Mouse (Mus musculus) spleen, postnatal 36 days (tissue): ENCODE measurements at regions not wholly inside any gene's neighbourhood (a gene's known extent, or its start where the extent isn't known, plus 50 kb on each side); places are given as distances from the start of the nearest gene placed in this dataset.

Experiments
- DNase-seq, 2 experiments: peaks; one replicate each; pipeline ENCODE4 v3.0.0; 2022; ENCODE audit warnings: low spot score in 2 of 2, mixed read lengths in 1 of 2

- DNase-seq = no peak
Observed at GRCm38 (mm10) chr17:73048164-73048563, 59.6 kb upstream of the Lclat1 start.

- no peak for DNase-seq
Observed at GRCm38 (mm10) chr17:73052956-73053355, 54.8 kb upstream of the Lclat1 start.

GRCm38 (mm10) chr17:73053479-73054215 is 54.1 kb upstream of the Lclat1 start:
- peak; percentile 32 to 34 for DNase-seq

GRCm38 (mm10) chr17:73054226-73054625 is 53.6 kb upstream of the Lclat1 start:
- DNase-seq = no peak

- peak; percentile 41 to 46 for DNase-seq
Observed at GRCm38 (mm10) chr17:73055197-73055596, 52.6 kb upstream of the Lclat1 start.

GRCm38 (mm10) chr17:73055611-73056010 is 52.2 kb upstream of the Lclat1 start:
- DNase-seq = no peak

- no peak for DNase-seq
Observed at GRCm38 (mm10) chr17:73056616-73057015, 51.2 kb upstream of the Lclat1 start.
